Mouse (Mus musculus): Measurements from ENCODE around the gene Kcnk1.

GRCm38 (mm10) chr8:126058876-126059275 is 63.9 kb downstream of the Kcnk1 start:
- TF ChIP-seq UBTF (IDR thresholded peaks at IDR 0.05; ENCODE audit: low read depth, low read length) (no peak), ELF1 (IDR thresholded peaks at IDR 0.05; ENCODE audit: low read depth, low read length) (no peak), TCF12 (IDR thresholded peaks at IDR 0.05; ENCODE audit: low read depth, low read length) (no peak), CTCF (conservative IDR thresholded peaks at IDR 0.05 in 1 of 2, IDR thresholded peaks at IDR 0.05 in 1 of 2; ENCODE audit: low read depth in 2 of 2, low read length in 2 of 2) (no peak), CHD1 (IDR thresholded peaks at IDR 0.05; ENCODE audit: low read depth, low read length) (no peak), MAZ (IDR thresholded peaks at IDR 0.05; ENCODE audit: low read depth, low read length) (no peak), ZMIZ1 (IDR thresholded peaks at IDR 0.05; ENCODE audit: low read depth, low read length) (no peak), POLR2A (IDR thresholded peaks at IDR 0.05; ENCODE audit: low read depth, low read length) (no peak), MYC (IDR thresholded peaks at IDR 0.05; ENCODE audit: low read depth, low read length) (no peak), CHD2 (IDR thresholded peaks at IDR 0.05; ENCODE audit: low read length) (no peak), ETS1 (conservative IDR thresholded peaks at IDR 0.05; ENCODE audit: low read depth, low read length) (no peak), ZC3H11A (IDR thresholded peaks at IDR 0.05; ENCODE audit: low read depth, low read length) (no peak)

All from CH12.LX (cell line).